Mouse (Mus musculus) MEL (cell line): ENCODE measurements around the gene Adam19. TPM values are rescaled to one million over a fixed set of nuclear protein-coding genes. Genes with fewer than 3 reads are reported as not detected.
A peak's percentile ranks its signal among the peaks of the same experiment; 100 is the strongest.

Experiments used
- DNase-seq: peaks from one replicate; pipeline ENCODE4 v3.0.0; 2011; ENCODE audit warnings: low read depth, low spot score
- H3K27ac ChIP-seq: 2 replicates; pipeline ENCODE4 v1.5.1; 2012; ENCODE audit warnings: low read depth, mild to moderate bottlenecking, control low read depth, low read length, moderate library complexity; ENCODE audit not compliant: control insufficient read depth
- H3K27me3 ChIP-seq, 2 experiments: fragments of 150-350 bp in 1 of 2; sonication (generic) in 1 of 2; 2 replicates each; pipeline ENCODE4 v1.6.1; 2012; ENCODE audit warnings: low read length in 2 of 2, mild to moderate bottlenecking in 2 of 2, improper control_type of control experiment in 1 of 2, moderate library complexity in 1 of 2; ENCODE audit not compliant: insufficient read depth in 2 of 2, control insufficient read depth in 1 of 2
- H3K36me3 ChIP-seq, 2 experiments: 2 replicates each; pipeline ENCODE4 v1.6.1; 2012 to 2014; ENCODE audit warnings: low read length in 2 of 2, improper control_type of control experiment in 1 of 2, inconsistent platforms in 1 of 2, mild to moderate bottlenecking in 1 of 2; ENCODE audit not compliant: insufficient read depth in 2 of 2, control insufficient read depth in 1 of 2
- H3K4me1 ChIP-seq, 2 experiments: fragments of 150-350 bp in 1 of 2; sonication (generic) in 1 of 2; 2 replicates each; pipeline ENCODE4 v1.6.1; 2012; ENCODE audit warnings: low read length in 2 of 2, improper control_type of control experiment in 1 of 2, mild to moderate bottlenecking in 1 of 2; ENCODE audit not compliant: insufficient read depth in 2 of 2, control insufficient read depth in 1 of 2
- H3K4me3 ChIP-seq, 2 experiments: fragments of 150-350 bp in 1 of 2; sonication (generic) in 1 of 2; 2 replicates each; pipeline ENCODE4 v1.5.1; 2012; ENCODE audit warnings: low read depth in 2 of 2, low read length in 2 of 2, mild to moderate bottlenecking in 2 of 2, moderate library complexity in 2 of 2, control low read depth in 1 of 2, improper control_type of control experiment in 1 of 2; ENCODE audit not compliant: control insufficient read depth in 1 of 2, insufficient read depth in 1 of 2
- H3K79me2 ChIP-seq: 2 replicates; pipeline ENCODE4 v1.6.1; 2012; ENCODE audit warnings: mild to moderate bottlenecking, low read length, moderate library complexity; ENCODE audit not compliant: control insufficient read depth, poor library complexity, insufficient read depth
- H3K9ac ChIP-seq: 2 replicates; pipeline ENCODE4 v1.6.1; 2012; ENCODE audit warnings: low read depth, mild to moderate bottlenecking, control low read depth, low read length, moderate library complexity; ENCODE audit not compliant: control insufficient read depth, poor library complexity, severe bottlenecking
- H3K9me3 ChIP-seq: fragments of 150-350 bp; sonication (generic); replicated peaks from 2 replicates; pipeline ENCODE4 v1.6.1; 2012; ENCODE audit warnings: mild to moderate bottlenecking, low read length, improper control_type of control experiment, moderate library complexity; ENCODE audit not compliant: insufficient read depth
- E2F4 ChIP-seq: IDR thresholded peaks from 2 replicates; pipeline ENCODE4 v1.6.1; 2011; ENCODE audit warnings: low read depth, low read length, improper control_type of control experiment, borderline replicate concordance
- ELF1 ChIP-seq: IDR thresholded peaks from 2 replicates; pipeline ENCODE4 v1.6.1; 2014; ENCODE audit warnings: low read depth, mild to moderate bottlenecking, inconsistent platforms, low read length, improper control_type of control experiment, moderate library complexity
- EP300 ChIP-seq, 2 experiments: IDR thresholded peaks; 2 replicates each; pipeline ENCODE4 v1.6.1; 2011; ENCODE audit warnings: improper control_type of control experiment in 2 of 2, low read length in 2 of 2, low read depth in 1 of 2, mild to moderate bottlenecking in 1 of 2
- ETS1 ChIP-seq: IDR thresholded peaks from 2 replicates; pipeline ENCODE4 v1.6.1; 2012; ENCODE audit warnings: low read depth, mild to moderate bottlenecking, inconsistent platforms, low read length, improper control_type of control experiment, moderate library complexity
- GATA1 ChIP-seq: IDR thresholded peaks from 2 replicates; pipeline ENCODE4 v1.6.1; 2011; ENCODE audit warnings: low read depth, low read length, improper control_type of control experiment
- HCFC1 ChIP-seq: IDR thresholded peaks from 2 replicates; pipeline ENCODE4 v1.6.1; 2012; ENCODE audit warnings: low read depth, mild to moderate bottlenecking, inconsistent platforms, low read length, improper control_type of control experiment, moderate library complexity
- JUND ChIP-seq: IDR thresholded peaks from 2 replicates; pipeline ENCODE4 v1.6.1; 2011; ENCODE audit warnings: low read depth, mild to moderate bottlenecking, improper control_type of control experiment, low read length
- MAX ChIP-seq: IDR thresholded peaks from 2 replicates; pipeline ENCODE4 v1.6.1; 2011; ENCODE audit warnings: low read length, improper control_type of control experiment
- MAZ ChIP-seq: IDR thresholded peaks from 2 replicates; pipeline ENCODE4 v1.6.1; 2012; ENCODE audit warnings: low read depth, mild to moderate bottlenecking, inconsistent platforms, low read length, improper control_type of control experiment
- MEF2A ChIP-seq: IDR thresholded peaks from 2 replicates; pipeline ENCODE4 v1.6.1; 2014; ENCODE audit warnings: low read depth, mild to moderate bottlenecking, inconsistent platforms, low read length, improper control_type of control experiment; ENCODE audit not compliant: poor library complexity, insufficient replicate concordance, severe bottlenecking; ENCODE audit errors: extremely low read depth
- MYB ChIP-seq: IDR thresholded peaks from 2 replicates; pipeline ENCODE4 v1.6.1; 2011; ENCODE audit warnings: mild to moderate bottlenecking, low read depth, low read length, improper control_type of control experiment
- POLR2A ChIP-seq, 2 experiments: IDR thresholded peaks; 2 replicates each; pipeline ENCODE4 v1.6.1; 2011 to 2012; ENCODE audit warnings: low read length in 2 of 2, mild to moderate bottlenecking in 2 of 2, control low read depth in 1 of 2, improper control_type of control experiment in 1 of 2, low read depth in 1 of 2, moderate library complexity in 1 of 2; ENCODE audit not compliant: control insufficient read depth in 1 of 2, insufficient read depth in 1 of 2, poor library complexity in 1 of 2
- POLR2AphosphoS2 ChIP-seq: IDR thresholded peaks from 2 replicates; pipeline ENCODE4 v1.6.1; 2011; ENCODE audit warnings: low read length, improper control_type of control experiment
- POLR2AphosphoS5 ChIP-seq: IDR thresholded peaks from 2 replicates; pipeline ENCODE4 v1.6.1; 2012; ENCODE audit warnings: low read depth, borderline replicate concordance, mild to moderate bottlenecking, inconsistent platforms, low read length, moderate library complexity, mixed read lengths
- RCOR1 ChIP-seq: IDR thresholded peaks from 2 replicates; pipeline ENCODE4 v1.6.1; 2012; ENCODE audit warnings: low read depth, mild to moderate bottlenecking, inconsistent platforms, low read length, improper control_type of control experiment
- SIN3A ChIP-seq: IDR thresholded peaks from 2 replicates; pipeline ENCODE4 v1.6.1; 2012; ENCODE audit warnings: low read length, improper control_type of control experiment, inconsistent platforms
- TBP ChIP-seq: IDR thresholded peaks from 2 replicates; pipeline ENCODE4 v1.8.0; 2011; ENCODE audit warnings: low read depth, low read length, improper control_type of control experiment
- TCF12 ChIP-seq: IDR thresholded peaks from 2 replicates; pipeline ENCODE4 v1.6.1; 2014; ENCODE audit warnings: low read depth, mild to moderate bottlenecking, inconsistent platforms, low read length, improper control_type of control experiment, moderate library complexity
- USF1 ChIP-seq: IDR thresholded peaks from 2 replicates; pipeline ENCODE4 v1.6.1; 2014; ENCODE audit warnings: low read depth, mild to moderate bottlenecking, inconsistent platforms, low read length, improper control_type of control experiment, moderate library complexity
- USF2 ChIP-seq, 2 experiments: IDR thresholded peaks; 2 replicates each; pipeline ENCODE4 v1.6.1; 2011 to 2012; ENCODE audit warnings: improper control_type of control experiment in 2 of 2, low read length in 2 of 2, borderline replicate concordance in 1 of 2, inconsistent platforms in 1 of 2, low read depth in 1 of 2, mild to moderate bottlenecking in 1 of 2; ENCODE audit not compliant: insufficient read depth in 1 of 2
- ZKSCAN1 ChIP-seq: IDR thresholded peaks from 2 replicates; pipeline ENCODE4 v1.6.1; 2012; ENCODE audit warnings: low read depth, mild to moderate bottlenecking, inconsistent platforms, low read length, improper control_type of control experiment, moderate library complexity
- ZNF384 ChIP-seq: IDR thresholded peaks from 2 replicates; pipeline ENCODE4 v1.6.1; 2012; ENCODE audit warnings: low read depth, mild to moderate bottlenecking, inconsistent platforms, low read length, improper control_type of control experiment
- polyA plus RNA-seq, 2 experiments: library from polyadenylated mRNA; stranded (reverse) in 1 of 2; unstranded in 1 of 2; fragments of >175 nt in 1 of 2; fragments of >200 nt in 1 of 2; gene quantifications; 2 replicates each; pipeline versions ENCODE4 v1.2.1 to v1.2.4; 2012; ENCODE audit warnings: low replicate concordance in 2 of 2, low read depth in 1 of 2; ENCODE audit not compliant: insufficient read length in 2 of 2, insufficient read depth in 1 of 2, missing spikeins in 1 of 2
- total RNA-seq: library from RNA; depleted of rRNA; stranded (reverse); fragments of 300-350 nt; gene quantifications from 2 replicates; pipeline ENCODE4 v1.2.3, GENCODE M21; 2012

The Adam19 gene
- total and polyA plus RNA-seq, 3 experiments, result 0.12 to 0.19 TPM; not detected in 1

- H3K27ac ChIP-seq, result peak overlapping the region; percentile 32
- H3K79me2 ChIP-seq, result no peaks in the 10 kb centered on the region
- H3K4me3 ChIP-seq, result no peak overlapping the region
- no peak overlapping the region for H3K9ac ChIP-seq
- H3K27me3 ChIP-seq, result no peaks in the 10 kb centered on the region
- H3K9me3 ChIP-seq, result no peaks in the 10 kb centered on the region
- peaks cover 0 to 44% of the 10 kb centered on the region in 2 experiments; a peak in 2 of 4 replicates for H3K36me3 ChIP-seq
- no peak for DNase-seq
- TF ChIP-seq ELF1 (no peak), EP300 (IDR thresholded peaks at IDR 0.05; ENCODE audit: low read depth in 1 of 2, low read length in 2 of 2) (peak; percentile 74 to 78), MAX (no peak), ZKSCAN1 (no peak), JUND (no peak), RCOR1 (no peak), ETS1 (peak; percentile 54), USF1 (no peak), E2F4 (no peak), ZNF384 (no peak), MEF2A (no peak), USF2 (IDR thresholded peaks at IDR 0.05; ENCODE audit: borderline replicate concordance in 1 of 2, insufficient read depth in 1 of 2, low read depth in 1 of 2, low read length in 2 of 2) (no peak), TCF12 (peak; percentile 60; the same call in 1 of the 2 replicates), POLR2AphosphoS5 (no peak), SIN3A (no peak; the same call in 1 of the 2 replicates), MYB (no peak), POLR2AphosphoS2 (no peak), POLR2A (IDR thresholded peaks at IDR 0.05; ENCODE audit: control insufficient read depth in 1 of 2, insufficient read depth in 1 of 2, low read depth in 1 of 2, low read length in 2 of 2, poor library complexity in 1 of 2) (no peak), MAZ (0 out of 2 replicates have a peak, but pooled peaks have one; percentile 28), HCFC1 (no peak), TBP (no peak), GATA1 (peak; percentile 93)
- H3K4me1 ChIP-seq, result peaks cover 42 to 48% of the 10 kb centered on the region in 2 experiments
Measured at GRCm38 (mm10) chr11:46083835-46084444, 28.1 kb downstream of the Adam19 start.
